Mouse (Mus musculus) megakaryocyte-erythroid progenitor cell, adult 5-6 weeks (primary cell): ENCODE results near the gene Ipmk. TPM values are rescaled to one million over a fixed set of nuclear protein-coding genes. Genes with fewer than 3 reads are reported as not detected.
A peak's percentile ranks its signal among the peaks of the same experiment; 100 is the strongest.
"Not testable (repeated sequence)": the region's sequence is repeated elsewhere in the genome, so short reads cannot be mapped to it uniquely, and the experiment has no call there.

ENCODE experiments used
- ATAC-seq: replicated peaks from 2 replicates; pipeline ENCODE4 v1.8.0; 2016; ENCODE audit warnings: mild to moderate bottlenecking, inconsistent platforms; ENCODE audit not compliant: severe bottlenecking, poor library complexity, low FRiP score, low TSS enrichment
- total RNA-seq, 2 experiments: library from RNA; stranded (forward) in 1 of 2; stranded (reverse) in 1 of 2; fragments of 200-1000, 215-1000 nt in 1 of 2; fragments of >200 nt in 1 of 2; fragmentation: Nextera tagmentation in 1 of 2; gene quantifications; 2 replicates each; pipeline ENCODE4 v1.2.3; 2014 to 2017

Ipmk gene
- total RNA-seq, 2 experiments from 2014 or later: 26.2 to 49.0 TPM

GRCm38 (mm10) chr10:71361836-71362562 lies 14.4 kb downstream of the Ipmk start:
- ATAC-seq: no peak

- ATAC-seq: no peak
These were observed 15.9 kb downstream of the Ipmk start for GRCm38 (mm10) chr10:71363440-71363839.

GRCm38 (mm10) chr10:71363858-71364257 lies 16.3 kb downstream of the Ipmk start:
- no peak for ATAC-seq

- ATAC-seq: peak; percentile 60
These were observed 20.8 kb downstream of the Ipmk start for GRCm38 (mm10) chr10:71368128-71368940.

GRCm38 (mm10) chr10:71369466-71369865 lies 21.9 kb downstream of the Ipmk start:
- no peak for ATAC-seq

- no peak for ATAC-seq
These were observed 24.3 kb downstream of the Ipmk start for GRCm38 (mm10) chr10:71371881-71372280.

GRCm38 (mm10) chr10:71373706-71374105 lies 26.1 kb downstream of the Ipmk start:
- ATAC-seq: no peak

- ATAC-seq: no peak
These were observed 28.5 kb downstream of the Ipmk start for GRCm38 (mm10) chr10:71376014-71376413.

- ATAC-seq: no peak
These were observed 32.8 kb downstream of the Ipmk start for GRCm38 (mm10) chr10:71380406-71380805.

GRCm38 (mm10) chr10:71381471-71382033 lies 34.0 kb downstream of the Ipmk start:
- ATAC-seq: no peak

- ATAC-seq: no peak
These were observed 34.5 kb downstream of the Ipmk start for GRCm38 (mm10) chr10:71382109-71382508.

GRCm38 (mm10) chr10:71382858-71383551 lies 35.4 kb downstream of the Ipmk start:
- no peak for ATAC-seq

GRCm38 (mm10) chr10:71383552-71383924 lies 36.0 kb downstream of the Ipmk start:
- not testable (repeated sequence) for ATAC-seq

GRCm38 (mm10) chr10:71384159-71385044 lies 36.8 kb downstream of the Ipmk start:
- ATAC-seq: no peak

GRCm38 (mm10) chr10:71389311-71389710 lies 41.7 kb downstream of the Ipmk start:
- no peak for ATAC-seq

- no peak for ATAC-seq
These were observed 51.0 kb downstream of the Ipmk start for GRCm38 (mm10) chr10:71398383-71399145.

GRCm38 (mm10) chr10:71399399-71399798 lies 51.8 kb downstream of the Ipmk start:
- ATAC-seq: no peak

- ATAC-seq: no peak
These were observed 52.4 kb downstream of the Ipmk start for GRCm38 (mm10) chr10:71399987-71400386.
